Mouse (Mus musculus): ENCODE measurements around the gene Kcng3. TPM values are rescaled to one million over a fixed set of nuclear protein-coding genes. Genes with fewer than 3 reads are reported as not detected.

Gene Kcng3
- polyA plus RNA-seq, 1 experiment from 2014 or later, result not detected

GRCm38 (mm10) chr17:83613907-83614306 lies 17.8 kb downstream of the Kcng3 start:
- no peak overlapping the region for H3K4me3 ChIP-seq (replicated peaks)
- WGBS (ENCODE audit: insufficient replicate concordance), result 47% methylated on average over 11 of the region's 11 CpGs
- no peaks in the 10 kb centered on the region for H3K9me3 ChIP-seq (replicated peaks)
- no peak for ATAC-seq (ENCODE audit: insufficient read depth)
- no peaks in the 10 kb centered on the region for H3K36me3 ChIP-seq (replicated peaks)
- no peak overlapping the region for H3K4me2 ChIP-seq
- H3K4me1 ChIP-seq (replicated peaks), result no peaks in the 10 kb centered on the region
- no peak overlapping the region for H3K27ac ChIP-seq (replicated peaks)
- no peaks in the 10 kb centered on the region; the same call in 1 of the 2 replicates for H3K27me3 ChIP-seq
- H3K9ac ChIP-seq, result no peak overlapping the region

GRCm38 (mm10) chr17:83609532-83609931 lies 22.2 kb downstream of the Kcng3 start:
- no peaks in the 10 kb centered on the region for H3K4me1 ChIP-seq (replicated peaks)
- no peaks in the 10 kb centered on the region for H3K36me3 ChIP-seq (replicated peaks)
- no peaks in the 10 kb centered on the region for H3K27me3 ChIP-seq
- no peak overlapping the region for H3K9ac ChIP-seq
- H3K4me3 ChIP-seq (replicated peaks), result no peak overlapping the region
- WGBS (ENCODE audit: insufficient replicate concordance), result 58% methylated on average over 4 of the region's 4 CpGs
- H3K4me2 ChIP-seq, result no peak overlapping the region
- H3K27ac ChIP-seq (replicated peaks), result no peak overlapping the region
- no peaks in the 10 kb centered on the region for H3K9me3 ChIP-seq (replicated peaks)
- ATAC-seq (ENCODE audit: insufficient read depth), result no peak

GRCm38 (mm10) chr17:83600976-83601375 lies 30.7 kb downstream of the Kcng3 start:
- 72% methylated on average over 12 of the region's 12 CpGs for whole genome bisulfite sequencing (ENCODE audit: insufficient replicate concordance)
- Histone ChIP-seq H3K4me1 (replicated peaks) (no peaks in the 10 kb centered on the region), H3K27me3 (no peaks in the 10 kb centered on the region), H3K27ac (replicated peaks) (no peak overlapping the region), H3K4me3 (replicated peaks) (no peak overlapping the region), H3K4me2 (no peak overlapping the region), H3K9ac (no peak overlapping the region), H3K36me3 (replicated peaks) (no peaks in the 10 kb centered on the region), H3K9me3 (replicated peaks) (no peaks in the 10 kb centered on the region)
- no peak for ATAC-seq (ENCODE audit: insufficient read depth)

GRCm38 (mm10) chr17:83595966-83596365 lies 35.7 kb downstream of the Kcng3 start:
- Histone ChIP-seq H3K9ac (no peak overlapping the region), H3K4me1 (replicated peaks) (no peaks in the 10 kb centered on the region), H3K4me3 (replicated peaks) (no peak overlapping the region), H3K9me3 (replicated peaks) (no peaks in the 10 kb centered on the region), H3K36me3 (replicated peaks) (no peaks in the 10 kb centered on the region), H3K27me3 (no peaks in the 10 kb centered on the region), H3K27ac (replicated peaks) (no peak overlapping the region), H3K4me2 (no peak overlapping the region)
- no peak for ATAC-seq (ENCODE audit: insufficient read depth)
- WGBS (ENCODE audit: insufficient replicate concordance), result 66% methylated on average over 7 of the region's 7 CpGs

- no peak overlapping the region for H3K4me3 ChIP-seq (replicated peaks)
- 55% methylated on average over 8 of the region's 8 CpGs for WGBS (ENCODE audit: insufficient replicate concordance)
- H3K4me1 ChIP-seq (replicated peaks), result no peaks in the 10 kb centered on the region
- H3K9ac ChIP-seq, result no peak overlapping the region
- no peaks in the 10 kb centered on the region for H3K9me3 ChIP-seq (replicated peaks)
- no peak overlapping the region for H3K27ac ChIP-seq (replicated peaks)
- H3K27me3 ChIP-seq, result no peaks in the 10 kb centered on the region
- no peak overlapping the region for H3K4me2 ChIP-seq
- no peaks in the 10 kb centered on the region for H3K36me3 ChIP-seq (replicated peaks)
- no peak for ATAC-seq (ENCODE audit: insufficient read depth)
Measured at GRCm38 (mm10) chr17:83594526-83594925, 37.2 kb downstream of the Kcng3 start.

- Histone ChIP-seq H3K4me1 (replicated peaks) (no peaks in the 10 kb centered on the region), H3K27ac (replicated peaks) (no peak overlapping the region), H3K4me2 (no peak overlapping the region), H3K27me3 (no peaks in the 10 kb centered on the region), H3K9me3 (replicated peaks) (no peaks in the 10 kb centered on the region), H3K9ac (no peak overlapping the region), H3K36me3 (replicated peaks) (no peaks in the 10 kb centered on the region), H3K4me3 (replicated peaks) (no peak overlapping the region)
- 57% methylated on average over 10 of the region's 10 CpGs for WGBS (ENCODE audit: insufficient replicate concordance)
- ATAC-seq (ENCODE audit: insufficient read depth), result no peak
Measured at GRCm38 (mm10) chr17:83593396-83593795, 38.3 kb downstream of the Kcng3 start.

GRCm38 (mm10) chr17:83588663-83589341 lies 42.9 kb downstream of the Kcng3 start:
- Histone ChIP-seq H3K27ac (replicated peaks) (no peak overlapping the region), H3K36me3 (replicated peaks) (no peaks in the 10 kb centered on the region), H3K9ac (no peak overlapping the region), H3K4me1 (replicated peaks) (no peaks in the 10 kb centered on the region; the same call in 1 of the 2 replicates), H3K4me3 (replicated peaks) (no peak overlapping the region), H3K4me2 (no peak overlapping the region), H3K9me3 (replicated peaks) (no peaks in the 10 kb centered on the region), H3K27me3 (no peaks in the 10 kb centered on the region)
- WGBS (ENCODE audit: insufficient replicate concordance), result 65% methylated on average over 6 of the region's 6 CpGs
- no peak for ATAC-seq (ENCODE audit: insufficient read depth)

- H3K9ac ChIP-seq, result no peak overlapping the region
- 79% methylated on average over 8 of the region's 8 CpGs for WGBS (ENCODE audit: insufficient replicate concordance)
Measured at GRCm38 (mm10) chr17:83587731-83588130, 44.0 kb downstream of the Kcng3 start.

GRCm38 (mm10) chr17:83582585-83582984 lies 49.1 kb downstream of the Kcng3 start:
- H3K4me2 ChIP-seq, result no peak overlapping the region
- 42% methylated on average over 2 of the region's 2 CpGs for WGBS (ENCODE audit: insufficient replicate concordance)
- no peaks in the 10 kb centered on the region; the same call in 1 of the 2 replicates for H3K4me1 ChIP-seq (replicated peaks)
- H3K27me3 ChIP-seq, result no peaks in the 10 kb centered on the region
- no peak for ATAC-seq (ENCODE audit: insufficient read depth)
- no peak overlapping the region for H3K9ac ChIP-seq
- no peaks in the 10 kb centered on the region for H3K9me3 ChIP-seq (replicated peaks)
- no peak overlapping the region for H3K4me3 ChIP-seq (replicated peaks)
- no peaks in the 10 kb centered on the region for H3K36me3 ChIP-seq (replicated peaks)
- H3K27ac ChIP-seq (replicated peaks), result no peak overlapping the region

More at GRCm38 (mm10) chr17:83587731-83588130, 44.0 kb downstream of the Kcng3 start:
- Histone ChIP-seq H3K4me2 (no peak overlapping the region), H3K9me3 (replicated peaks) (no peaks in the 10 kb centered on the region), H3K4me3 (replicated peaks) (no peak overlapping the region), H3K4me1 (replicated peaks) (no peaks in the 10 kb centered on the region; the same call in 1 of the 2 replicates), H3K27me3 (no peaks in the 10 kb centered on the region), H3K27ac (replicated peaks) (no peak overlapping the region), H3K36me3 (replicated peaks) (no peaks in the 10 kb centered on the region)
- ATAC-seq (ENCODE audit: insufficient read depth), result no peak

GRCm38 (mm10) chr17:83580734-83581133 lies 51.0 kb downstream of the Kcng3 start:
- 75% methylated on average over 5 of the region's 5 CpGs for WGBS (ENCODE audit: insufficient replicate concordance)
- no peak overlapping the region for H3K4me2 ChIP-seq
- H3K27me3 ChIP-seq, result no peaks in the 10 kb centered on the region
- H3K27ac ChIP-seq (replicated peaks), result no peak overlapping the region
- no peak overlapping the region for H3K9ac ChIP-seq
- no peaks in the 10 kb centered on the region; the same call in 1 of the 2 replicates for H3K4me1 ChIP-seq (replicated peaks)
- H3K36me3 ChIP-seq (replicated peaks), result no peaks in the 10 kb centered on the region
- ATAC-seq (ENCODE audit: insufficient read depth), result no peak
- H3K4me3 ChIP-seq (replicated peaks), result no peak overlapping the region
- H3K9me3 ChIP-seq (replicated peaks), result no peaks in the 10 kb centered on the region

- ATAC-seq (ENCODE audit: insufficient read depth), result no peak
- H3K4me2 ChIP-seq, result no peak overlapping the region
- no peak overlapping the region for H3K9ac ChIP-seq
- H3K9me3 ChIP-seq (replicated peaks), result no peaks in the 10 kb centered on the region
- H3K4me3 ChIP-seq (replicated peaks), result no peak overlapping the region
- 64% methylated on average over 11 of the region's 11 CpGs for WGBS (ENCODE audit: insufficient replicate concordance)
- no peaks in the 10 kb centered on the region; the same call in 1 of the 2 replicates for H3K4me1 ChIP-seq (replicated peaks)
- no peaks in the 10 kb centered on the region for H3K27me3 ChIP-seq
- no peak overlapping the region for H3K27ac ChIP-seq (replicated peaks)
- no peaks in the 10 kb centered on the region for H3K36me3 ChIP-seq (replicated peaks)
Measured at GRCm38 (mm10) chr17:83576810-83577371, 54.8 kb downstream of the Kcng3 start.

Data from liver, embryonic 15.5 days (tissue).